Mouse (Mus musculus): Measurements from ENCODE around the gene Cpa5. TPM values are rescaled to one million over a fixed set of nuclear protein-coding genes. Genes with fewer than 3 reads are reported as not detected.

Gene Cpa5
- total RNA-seq, 1 experiment from 2014 or later, result not detected

- DNase-seq, result no peak
Measured at GRCm38 (mm10) chr6:30604342-30604867, 6.4 kb upstream of the Cpa5 start.

GRCm38 (mm10) chr6:30605111-30605510 lies 5.7 kb upstream of the Cpa5 start:
- DNase-seq, result no peak

- DNase-seq, result no peak
Measured at GRCm38 (mm10) chr6:30605672-30606071, 5.1 kb upstream of the Cpa5 start.

DNA sequence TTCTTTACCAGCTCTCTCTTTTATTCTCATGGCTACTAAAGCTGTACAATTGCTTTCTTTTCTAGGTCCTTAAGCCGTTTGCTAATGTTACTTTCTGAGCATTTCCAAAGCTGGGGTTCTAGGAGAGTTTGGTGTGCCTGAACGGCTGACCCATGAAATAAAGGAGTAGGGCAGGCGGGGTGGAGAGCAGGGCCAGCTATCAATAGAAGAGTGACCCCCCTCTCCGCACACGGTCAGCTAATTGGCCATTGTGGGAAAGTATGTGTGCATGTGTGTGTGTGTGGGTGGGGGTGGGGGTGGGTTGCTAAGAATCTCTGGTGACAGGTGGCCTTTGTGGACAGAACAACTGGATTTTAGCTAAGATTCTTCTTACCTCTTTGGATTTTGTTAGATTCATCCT lies 402 bp downstream of the Cpa5 start:
- DNase-seq, result no peak

GRCm38 (mm10) chr6:30614251-30614650 lies 3.4 kb downstream of the Cpa5 start:
- no peak for DNase-seq

GRCm38 (mm10) chr6:30615741-30616140 lies 4.9 kb downstream of the Cpa5 start:
- DNase-seq, result no peak

DNA sequence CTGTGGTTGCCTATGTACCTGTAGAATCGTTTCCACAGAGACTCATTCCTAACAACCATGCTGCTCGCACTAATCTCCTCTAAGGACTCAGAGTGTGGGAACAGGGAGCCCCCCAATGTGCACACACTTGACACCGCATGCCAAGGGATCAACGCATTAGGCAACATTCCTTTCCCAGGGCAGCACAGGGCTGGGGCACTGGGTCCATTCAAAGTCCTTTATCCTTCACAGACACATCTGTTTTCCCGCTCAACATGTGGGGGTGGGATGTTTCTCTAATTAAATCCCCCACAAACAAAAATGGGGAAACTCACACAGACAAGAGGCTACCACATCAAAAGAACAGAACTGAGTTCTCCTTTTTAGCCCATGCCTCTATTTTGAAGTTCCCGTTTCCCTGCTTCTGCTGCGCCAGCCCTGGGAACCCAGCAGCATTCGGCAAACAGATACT lies 5.7 kb downstream of the Cpa5 start:
- no peak for DNase-seq

GRCm38 (mm10) chr6:30617020-30617958 lies 6.5 kb downstream of the Cpa5 start:
- peak; percentile 42 for DNase-seq

- DNase-seq, result no peak
Measured at GRCm38 (mm10) chr6:30617959-30618590, 7.3 kb downstream of the Cpa5 start.

DNA sequence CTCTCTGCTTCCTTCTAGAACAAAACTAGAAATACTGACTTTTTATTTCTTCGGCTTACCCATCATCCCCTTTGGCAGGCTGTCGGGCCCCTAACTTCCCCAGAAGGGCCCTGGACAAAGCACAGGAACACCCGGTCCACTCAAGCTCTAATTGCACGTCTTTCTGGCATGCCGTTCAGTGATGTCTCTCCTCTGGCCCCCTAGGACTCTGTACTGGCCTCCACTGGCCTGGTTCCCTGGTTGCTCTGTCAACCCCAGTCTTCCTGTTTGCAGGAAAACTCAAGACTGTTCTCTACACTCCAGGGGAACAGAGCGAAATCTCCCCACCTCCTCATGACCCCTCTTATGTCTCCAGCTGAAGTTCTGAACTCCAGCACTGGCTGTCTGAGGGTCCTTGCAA lies 7.9 kb downstream of the Cpa5 start:
- no peak for DNase-seq

DNA sequence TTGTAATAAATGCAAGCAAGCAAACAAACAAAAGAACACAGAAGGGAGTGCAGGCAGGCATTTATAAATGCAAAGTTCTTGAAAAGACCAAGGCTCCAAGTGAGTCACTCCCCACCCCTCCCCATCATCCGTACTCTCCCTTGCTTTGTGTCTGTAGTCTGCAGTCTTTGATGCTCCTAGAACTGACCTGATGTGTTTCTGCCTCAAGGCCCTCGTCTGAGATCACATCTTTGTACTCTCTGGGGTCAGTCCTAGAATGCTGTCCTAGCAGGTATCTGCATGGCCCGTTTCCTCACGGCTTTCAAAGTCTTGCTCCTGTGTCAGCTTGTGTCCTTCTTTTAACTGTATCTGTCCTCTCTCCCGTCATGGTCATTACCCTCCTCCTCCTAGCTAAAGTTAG lies 8.8 kb downstream of the Cpa5 start:
- DNase-seq, result no peak

- DNase-seq, result no peak
Measured at GRCm38 (mm10) chr6:30620591-30620990, 9.8 kb downstream of the Cpa5 start.

DNA sequence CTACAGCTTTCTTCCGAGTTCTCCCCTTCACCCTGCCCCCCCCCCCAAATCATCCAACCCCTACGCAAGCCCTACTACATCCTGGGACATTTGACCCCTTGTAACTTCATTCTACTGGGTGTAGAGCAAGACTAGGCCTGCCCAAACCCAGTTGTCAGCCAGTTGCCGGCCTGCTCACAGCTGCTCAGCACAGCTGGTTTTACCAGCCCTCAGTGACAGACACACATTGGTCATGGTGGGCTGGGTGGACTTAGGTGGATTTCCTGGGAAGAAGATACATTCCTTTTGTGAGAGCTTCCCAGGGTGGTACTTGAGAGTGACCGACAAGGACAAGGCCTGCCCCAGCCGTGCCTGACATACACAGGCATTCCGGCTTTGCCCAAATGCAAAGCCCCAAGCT lies 10.2 kb downstream of the Cpa5 start:
- DNase-seq, result no peak

DNA sequence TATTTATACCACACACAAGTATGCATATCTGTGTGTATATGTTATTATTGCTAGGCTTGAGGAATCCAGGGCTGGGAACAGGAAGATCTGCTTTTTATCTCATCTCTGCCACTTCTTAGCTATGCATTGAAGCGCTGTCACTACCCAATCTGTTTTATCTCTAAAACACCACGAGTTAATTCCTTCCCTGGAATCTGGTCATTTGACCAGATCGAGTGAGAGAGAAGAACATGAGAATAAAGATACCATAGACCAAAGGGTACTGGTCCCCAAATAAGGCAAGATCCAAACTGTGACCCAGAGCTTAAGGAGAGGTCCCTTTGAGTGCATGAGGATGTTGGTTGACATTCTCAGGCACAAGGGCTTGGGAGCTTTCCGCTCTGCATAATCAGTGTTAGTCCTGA lies 11.2 kb downstream of the Cpa5 start:
- DNase-seq, result no peak

DNA sequence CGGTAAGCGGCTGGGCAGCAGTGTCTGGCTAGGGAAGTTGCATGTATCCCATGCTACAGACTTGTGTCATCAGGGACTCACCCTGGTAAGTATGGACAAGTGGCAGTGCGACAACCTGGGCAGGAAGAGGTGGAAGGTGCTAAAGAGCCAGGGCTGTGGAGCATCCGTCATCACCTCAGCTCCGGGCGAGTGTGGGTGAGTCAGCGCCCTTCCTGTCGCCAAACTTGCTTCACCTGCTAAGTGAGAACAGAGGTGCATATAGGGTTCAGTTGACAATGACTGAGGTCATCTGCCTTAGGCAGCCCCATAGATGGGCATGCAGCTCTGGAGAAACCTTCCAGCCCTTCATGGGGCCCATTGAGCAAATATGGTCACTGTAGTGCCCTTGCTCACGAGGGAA lies 14.0 kb downstream of the Cpa5 start:
- no peak for DNase-seq

GRCm38 (mm10) chr6:30628152-30628551 lies 17.3 kb downstream of the Cpa5 start:
- DNase-seq, result no peak

GRCm38 (mm10) chr6:30629989-30630388 lies 19.2 kb downstream of the Cpa5 start:
- DNase-seq, result no peak

GRCm38 (mm10) chr6:30635361-30635862 lies 24.6 kb downstream of the Cpa5 start:
- no peak for DNase-seq

GRCm38 (mm10) chr6:30636186-30636842 lies 25.5 kb downstream of the Cpa5 start:
- no peak for DNase-seq

- DNase-seq, result no peak
Measured at GRCm38 (mm10) chr6:30638674-30639268, 28.0 kb downstream of the Cpa5 start, which contains the start of gene Cpa1. Gene Cpa1 (plus strand): TSS chr6:30639218.

- no peak for DNase-seq
Measured at GRCm38 (mm10) chr6:30643694-30644460, 33.1 kb downstream of the Cpa5 start.

Measured in adrenal gland, postnatal 25 days (tissue).